Comparison of ENCODE assay signal across 19 mouse cellular contexts in the genomic region with DNA sequence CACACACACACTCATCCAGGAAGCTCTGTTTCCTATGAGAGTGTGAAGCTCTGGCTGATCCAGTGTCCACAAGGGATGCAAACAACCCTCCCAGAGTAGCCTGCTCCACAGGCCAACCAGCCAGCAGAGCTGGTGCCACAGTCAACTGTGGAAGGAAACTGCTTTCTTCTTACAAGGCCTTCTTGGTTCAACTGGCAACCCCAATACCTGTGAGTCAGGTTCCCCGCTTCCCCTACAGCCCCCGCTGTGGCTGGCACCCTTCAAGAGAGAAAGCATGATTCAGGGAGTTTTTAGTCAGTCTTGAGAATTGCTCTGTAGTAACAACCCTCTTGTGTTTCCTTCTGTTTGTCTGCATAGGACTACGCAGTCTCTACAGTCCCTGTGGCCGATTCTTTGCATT.
"Had no signal": no experiment of that assay in that cellular context is flagged by ENCODE, and none has a peak within 500 bp of the region (broad histone marks: within the 10 kb centered on the region; RNA-seq: fewer than 3 reads in every experiment).

No protein-coding gene starts in this region.

- H3K9ac ChIP-seq: kidney, embryonic 15.5 days; liver, embryonic 13.5 days; midbrain, embryonic 12.5 days had no signal

- H3K4me1 ChIP-seq: kidney, embryonic 15.5 days; liver, embryonic 13.5 days had no signal

- H3K4me2 ChIP-seq: kidney, embryonic 15.5 days; liver, embryonic 13.5 days; midbrain, embryonic 12.5 days had no signal

- H3K27me3 ChIP-seq: kidney, embryonic 15.5 days; liver, embryonic 13.5 days; midbrain, embryonic 12.5 days had no signal

- DNase-seq: kidney, adult 8-10 months; kidney, postnatal 10 days; kidney, postnatal 36 days; layer of hippocampus, postnatal 36 days; liver, embryonic 13.5 days; lung, adult 2 months; lung, postnatal 14 days; lung, postnatal 4 days; right cerebral cortex, adult 18-20 months; right cerebral cortex, postnatal 14 days; right cerebral cortex, postnatal 4 days; thymus, adult 2 months; thymus, postnatal 25 days had no signal

- H3K4me3 ChIP-seq: kidney, embryonic 15.5 days; left cerebral cortex, adult 2 months; liver, embryonic 13.5 days; midbrain, embryonic 12.5 days; myocyte had no signal

- H3K9me3 ChIP-seq: liver, embryonic 13.5 days had no signal

- H3K36me3 ChIP-seq: midbrain, embryonic 12.5 days had no signal

- H3K27ac ChIP-seq: kidney, embryonic 15.5 days; left cerebral cortex, adult 2 months; liver, embryonic 13.5 days; midbrain, embryonic 12.5 days; stomach, postnatal 0 days had no signal

- ATAC-seq: midbrain, embryonic 16.5 days had no signal
